Mouse (Mus musculus) cortical plate, adult 2 months (tissue): Measurements from ENCODE around the gene Nudcd3.

ENCODE experiments used
- CTCF ChIP-seq: fragments of 200-500 bp; IDR thresholded peaks from 2 replicates; pipeline ENCODE4 v1.5.1; 2011; ENCODE audit warnings: mild to moderate bottlenecking, control low read depth, low read length; ENCODE audit not compliant: insufficient read depth; ENCODE audit errors: extremely low read depth
- POLR2A ChIP-seq: fragments of 200-500 bp; IDR thresholded peaks from 2 replicates; pipeline ENCODE4 v1.6.1; 2011; ENCODE audit warnings: mild to moderate bottlenecking, low read length, control low read depth; ENCODE audit not compliant: insufficient read depth; ENCODE audit errors: extremely low read depth

- TF ChIP-seq POLR2A (no peak), CTCF (no peak)
Measured at GRCm38 (mm10) chr11:6222187-6222586, 22.0 kb upstream of the Nudcd3 start.
